In the genomic region with DNA sequence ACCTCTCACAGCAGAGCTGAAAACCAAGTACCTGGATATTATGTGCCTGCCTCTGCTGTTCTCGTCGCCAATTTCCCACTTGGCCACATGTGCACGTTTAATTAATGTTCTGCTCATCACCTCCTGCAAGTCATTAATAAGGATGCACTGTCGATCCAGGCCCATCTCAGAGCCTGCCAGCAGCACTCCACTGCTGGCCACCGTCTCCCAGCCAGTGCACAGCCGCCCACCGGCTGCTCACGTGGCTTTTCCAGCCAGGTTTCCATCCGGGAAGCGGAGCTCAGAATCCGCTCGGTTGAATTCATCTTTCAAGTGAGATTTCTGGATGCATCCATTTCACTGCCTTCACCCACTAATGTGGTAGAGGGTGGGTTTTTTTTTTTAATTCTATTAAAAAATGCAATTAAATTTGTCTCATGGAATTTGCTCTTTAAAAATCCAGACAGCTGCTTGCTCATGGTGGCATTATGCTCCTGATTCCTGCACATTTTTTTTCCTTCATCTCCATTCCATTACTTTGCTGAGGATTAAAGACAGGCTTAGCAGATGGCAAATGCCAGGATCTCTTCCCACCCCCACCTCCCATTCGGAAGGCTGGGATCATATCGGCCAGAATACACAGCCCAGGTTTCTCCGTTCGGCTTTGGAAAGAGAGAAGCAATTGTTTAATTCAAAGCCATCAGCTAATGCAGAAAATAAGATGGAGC, we compare ENCODE assay signal across 9 mouse cellular contexts.
DNase-seq lines count a peak whose midpoint lies in the region; ATAC-seq and TF ChIP-seq lines count a peak whose summit lies in the region.
"Had no signal": no experiment of that assay in that cellular context is flagged by ENCODE, and none has a peak within 500 bp of the region (broad histone marks: within the 10 kb centered on the region; RNA-seq: fewer than 3 reads in every experiment).

No protein-coding gene starts in this region.

- DNase-seq in forebrain, embryonic 14.5 days (ENCODE audit: low spot score) = peak; percentile 66
- DNase-seq in left cerebral cortex, postnatal 10 days (ENCODE audit: extremely low spot score in 1 of 2, low spot score in 2 of 2) = peak; percentile 33 to 61
- DNase-seq in retina, embryonic 14.5 days (ENCODE audit: low spot score) = peak; percentile 57
- no peak for DNase-seq in gastrocnemius, adult 2 months
- no peak for DNase-seq in kidney, adult 8-10 months
- DNase-seq: gastrocnemius, postnatal 10 days had no signal

- intact Hi-C loops in left cerebral cortex, postnatal 10 days (cut with DNase I) = no loop called here
- intact Hi-C loops in gastrocnemius, adult 2 months (cut with DNase I) = no loop called here

- H3K27ac ChIP-seq in forebrain, embryonic 14.5 days (ENCODE audit: low read depth, low read length) = 0 out of 2 replicates have a peak overlapping the region, but pooled peaks have one; percentile 45
- H3K27ac ChIP-seq in hindbrain, embryonic 12.5 days = peak overlapping the region; percentile 67
- H3K27ac ChIP-seq in gastrocnemius, adult 2 months = no peak overlapping the region
- H3K27ac ChIP-seq: kidney, postnatal 0 days had no signal

- no peaks in the 10 kb centered on the region for H3K27me3 ChIP-seq in forebrain, embryonic 14.5 days (replicated peaks; ENCODE audit: control insufficient read depth, insufficient read depth, low read length)
- H3K27me3 ChIP-seq in hindbrain, embryonic 12.5 days = no peaks in the 10 kb centered on the region

- no peak for TF ChIP-seq CTCF in gastrocnemius, adult 2 months (IDR thresholded peaks at IDR 0.05)

- H3K4me1 ChIP-seq in forebrain, embryonic 14.5 days (ENCODE audit: control insufficient read depth, insufficient read depth, low read length) = peaks cover 12% of the 10 kb centered on the region; the same call in 1 of the 2 replicates
- H3K4me1 ChIP-seq in hindbrain, embryonic 12.5 days = peaks cover 8% of the 10 kb centered on the region; the same call in 1 of the 2 replicates

- H3K36me3 ChIP-seq in forebrain, embryonic 14.5 days (ENCODE audit: control insufficient read depth, insufficient read depth, low read length) = no peaks in the 10 kb centered on the region
- H3K36me3 ChIP-seq in hindbrain, embryonic 12.5 days = no peaks in the 10 kb centered on the region

- no peaks in the 10 kb centered on the region for H3K9me3 ChIP-seq in forebrain, embryonic 14.5 days (replicated peaks; ENCODE audit: control insufficient read depth, low read length)
- H3K9me3 ChIP-seq in hindbrain, embryonic 12.5 days (replicated peaks) = no peaks in the 10 kb centered on the region

- H3K4me2 ChIP-seq in forebrain, embryonic 14.5 days (ENCODE audit: low read length) = peak overlapping the region; percentile 36
- H3K4me2 ChIP-seq in hindbrain, embryonic 12.5 days (replicated peaks) = no peak overlapping the region; the same call in 1 of the 2 replicates

- H3K9ac ChIP-seq in forebrain, embryonic 14.5 days (ENCODE audit: low read length) = peak overlapping the region; percentile 46
- H3K9ac ChIP-seq in hindbrain, embryonic 12.5 days = no peak overlapping the region

- no peak overlapping the region for H3K4me3 ChIP-seq in forebrain, embryonic 14.5 days (ENCODE audit: low read depth, low read length)
- H3K4me3 ChIP-seq in hindbrain, embryonic 12.5 days = no peak overlapping the region
- no peak overlapping the region for H3K4me3 ChIP-seq in gastrocnemius, adult 2 months

- peak; percentile 82 for ATAC-seq in forebrain, embryonic 14.5 days
- peak; percentile 83 for ATAC-seq in hindbrain, embryonic 12.5 days (ENCODE audit: low FRiP score)
- no peak for ATAC-seq in megakaryocyte-erythroid progenitor cell, adult 5-6 weeks (replicated peaks; ENCODE audit: low FRiP score, low TSS enrichment, poor library complexity, severe bottlenecking)

- 17% methylated on average over 16 of the region's 16 CpGs for WGBS in forebrain, embryonic 14.5 days
- WGBS in hindbrain, embryonic 12.5 days = 51% methylated on average over 16 of the region's 16 CpGs

Comparison
In these comparisons a context has a peak if more than half of its experiments do, and no peak if none do; other contexts are left out.
1. DNase-seq: peak in forebrain, embryonic 14.5 days (single experiment), left cerebral cortex, postnatal 10 days (2 of 2) and retina, embryonic 14.5 days (single experiment); none in gastrocnemius, adult 2 months (single experiment) and kidney, adult 8-10 months (0 of 2).